Mouse (Mus musculus) G1E (cell line): ENCODE data around the gene Phrf1.

ENCODE experiments used
- CTCF ChIP-seq: IDR thresholded peaks from 2 replicates; pipeline ENCODE4 v1.5.1; 2012; ENCODE audit warnings: low read depth, low read length, inconsistent platforms, mixed read lengths
- GATA1 ChIP-seq: IDR thresholded peaks from 2 replicates; pipeline ENCODE4 v1.6.1; 2012; ENCODE audit warnings: borderline replicate concordance, low read length, inconsistent platforms, mixed read lengths
- GATA2 ChIP-seq: IDR thresholded peaks from 2 replicates; pipeline ENCODE4 v1.6.1; 2012; ENCODE audit warnings: low read depth, low read length, inconsistent platforms, borderline replicate concordance

GRCm38 (mm10) chr7:141264761-141265410, 36.3 kb downstream of the Phrf1 start:
- TF ChIP-seq GATA2 (no peak), CTCF (no peak), GATA1 (no peak)
